Mouse (Mus musculus) embryonic facial prominence, embryonic 15.5 days (tissue): ENCODE measurements around the gene Tes3-ps. TPM values are rescaled to one million over a fixed set of nuclear protein-coding genes. Genes with fewer than 3 reads are reported as not detected.

Experiments used
- ATAC-seq: fragments of 200-750 bp; cut with Nextera tagmentation; 2 replicates; pipeline ENCODE4 v1.8.0; 2017; ENCODE audit warnings: low read depth, moderate TSS enrichment; ENCODE audit not compliant: insufficient number of reproducible peaks, low FRiP score, low TSS enrichment
- H3K27ac ChIP-seq: fragments of 300-500 bp; sonication (generic); replicated peaks from 2 replicates; pipeline ENCODE4 v1.5.1; 2015; ENCODE audit warnings: mild to moderate bottlenecking, inconsistent platforms
- H3K27me3 ChIP-seq: fragments of 300-500 bp; sonication (generic); 2 replicates; pipeline ENCODE4 v1.6.1; 2015; ENCODE audit warnings: inconsistent platforms
- H3K36me3 ChIP-seq: fragments of 300-500 bp; sonication (generic); 2 replicates; pipeline ENCODE4 v1.6.1; 2015; ENCODE audit warnings: mild to moderate bottlenecking, inconsistent platforms
- H3K4me1 ChIP-seq: fragments of 300-500 bp; sonication (generic); 2 replicates; pipeline ENCODE4 v1.6.1; 2015; ENCODE audit warnings: inconsistent platforms
- H3K4me2 ChIP-seq: fragments of 300-500 bp; sonication (generic); replicated peaks from 2 replicates; pipeline ENCODE4 v1.6.1; 2015; ENCODE audit warnings: mild to moderate bottlenecking, inconsistent platforms
- H3K4me3 ChIP-seq: fragments of 300-500 bp; sonication (generic); replicated peaks from 2 replicates; pipeline ENCODE4 v1.5.1; 2015; ENCODE audit warnings: mild to moderate bottlenecking, inconsistent platforms
- H3K9ac ChIP-seq: fragments of 300-500 bp; sonication (generic); 2 replicates; pipeline ENCODE4 v1.6.1; 2015; ENCODE audit warnings: inconsistent platforms
- H3K9me3 ChIP-seq: fragments of 300-500 bp; sonication (generic); replicated peaks from 2 replicates; pipeline ENCODE4 v1.6.1; 2016; ENCODE audit warnings: inconsistent platforms
- WGBS: fragments of 180-500 bp; shearing (Covaris S2); methylation state at CpG from one replicate; pipeline ENCODE4 v1.1.7; 2015; 5-methylcytosine and 5-hydroxymethylcytosine counted together
- polyA plus RNA-seq: library from polyadenylated mRNA; unstranded; fragments of >200 nt; fragmentation: Nextera tagmentation; extraction: Ambion mirVana; gene quantifications from 2 replicates; pipeline ENCODE4 v1.2.1, GENCODE M21; 2015

Tes3-ps gene
- 0.79 and 1.7 TPM in 2 replicates for polyA plus RNA-seq

DNA sequence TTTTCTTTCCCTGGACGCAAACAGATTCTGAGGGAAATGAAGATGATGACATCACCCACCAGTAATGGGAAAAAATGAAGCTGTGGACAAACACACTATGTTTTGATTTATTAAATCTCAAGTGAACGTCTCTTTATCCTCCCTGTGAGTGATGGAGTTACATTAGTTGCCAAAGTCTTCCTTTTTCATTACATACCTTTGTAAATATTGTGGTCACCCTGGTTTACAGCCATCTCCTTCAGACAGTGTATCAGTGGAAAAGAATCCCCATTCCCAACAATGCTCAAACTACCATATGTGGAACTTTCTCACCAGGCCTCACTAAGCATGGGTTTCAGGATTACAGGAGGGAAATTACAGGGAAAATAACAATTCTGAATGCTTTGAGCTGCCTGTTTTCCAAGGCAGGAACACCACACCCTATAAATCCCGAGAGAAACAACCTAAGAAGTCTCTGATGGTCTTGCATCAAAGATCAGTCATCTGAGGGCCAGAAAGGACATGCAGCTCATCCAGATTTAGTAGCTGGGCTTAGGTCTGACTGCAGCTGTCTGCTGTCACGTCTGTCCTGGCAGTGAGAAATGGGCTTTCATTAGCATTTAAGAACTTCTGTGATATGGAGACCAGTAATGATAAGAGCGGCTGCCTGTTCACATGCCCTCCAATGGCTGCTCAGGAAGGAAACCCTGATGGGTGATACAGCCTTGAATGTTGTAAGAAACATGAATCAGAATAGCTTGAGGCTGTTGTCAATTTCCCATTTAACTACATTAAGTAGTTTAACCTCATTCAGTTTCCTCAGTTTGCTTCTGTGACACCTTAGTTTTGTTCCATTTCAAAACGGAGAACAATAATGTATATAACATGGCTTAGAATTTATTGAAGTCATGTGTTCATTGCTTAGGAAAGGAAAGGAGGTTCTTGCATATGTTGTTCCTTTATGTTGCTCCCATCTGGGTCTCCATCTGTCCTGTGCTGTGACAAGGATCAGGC, at the start of gene Tes3-ps:
TSS of gene Tes3-ps (plus strand) at position 943 of the 993 bp plus-strand sequence.
- peak within 1 kb of the TSS; percentile 60 for H3K27ac ChIP-seq
- 52% methylated on average over 6 of the region's 6 CpGs for WGBS
- H3K4me3 ChIP-seq: no peak within 1 kb of the TSS
- H3K4me2 ChIP-seq: no peak within 1 kb of the TSS
- no peaks in the 10 kb centered on the region for H3K36me3 ChIP-seq
- H3K9ac ChIP-seq: no peak within 1 kb of the TSS
- H3K4me1 ChIP-seq: 0 out of 2 replicates have a peak, but pooled peaks cover 5% of the 10 kb centered on the region
- no peaks in the 10 kb centered on the region for H3K9me3 ChIP-seq
- no peak for ATAC-seq
- H3K27me3 ChIP-seq: no peaks in the 10 kb centered on the region

DNA sequence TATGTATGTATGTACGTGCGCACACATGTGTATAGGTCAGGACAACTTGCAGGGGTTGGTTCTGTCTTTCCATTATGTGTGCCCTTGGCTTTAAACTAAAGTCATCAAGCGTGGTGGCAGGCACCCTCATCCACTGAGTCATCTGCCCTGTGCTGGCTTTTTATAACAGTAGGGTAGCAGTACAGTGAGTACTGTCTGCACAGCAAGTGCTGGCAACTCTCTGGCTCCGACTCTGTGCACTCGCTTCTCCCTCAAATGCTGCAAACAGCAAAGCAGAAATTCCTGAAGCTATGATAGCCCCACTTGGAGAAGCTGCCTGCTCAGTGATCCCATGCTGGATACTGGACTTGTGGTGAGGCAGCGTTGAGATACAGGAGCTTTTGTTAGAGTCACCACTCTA, 48.7 kb upstream of the Tes3-ps start:
- Histone ChIP-seq H3K4me1 (no peaks in the 10 kb centered on the region), H3K27me3 (no peaks in the 10 kb centered on the region), H3K9me3 (no peaks in the 10 kb centered on the region), H3K4me3 (no peak overlapping the region), H3K36me3 (peaks cover 45% of the 10 kb centered on the region), H3K9ac (no peak overlapping the region), H3K27ac (no peak overlapping the region), H3K4me2 (no peak overlapping the region)
- WGBS: 94% methylated on average over 6 of the region's 6 CpGs
- no peak for ATAC-seq

DNA sequence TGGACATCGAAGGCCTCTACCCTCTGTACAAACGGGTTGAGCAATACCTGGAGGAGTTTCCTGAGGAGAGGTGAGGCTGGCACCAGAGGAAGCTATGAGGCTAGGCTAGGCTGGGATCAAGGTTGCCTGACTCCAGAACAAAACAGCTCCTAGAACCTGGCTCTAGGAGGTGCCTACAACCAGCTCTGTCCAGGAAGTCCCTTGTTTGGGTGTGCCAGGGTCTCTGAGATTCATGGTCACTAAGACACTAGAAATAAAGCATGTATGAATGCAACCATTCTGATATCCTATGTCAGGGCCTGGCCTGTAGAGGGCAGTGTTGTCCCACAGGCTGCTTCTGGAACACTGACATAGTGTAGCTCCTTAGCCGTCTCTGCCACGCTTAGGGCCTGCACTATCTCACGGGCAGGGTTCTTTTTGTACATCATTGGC, 43.8 kb upstream of the Tes3-ps start:
- Histone ChIP-seq H3K4me2 (no peak overlapping the region), H3K9ac (no peak overlapping the region), H3K27ac (peak overlapping the region; percentile 51; the same call in 1 of the 2 replicates), H3K4me1 (no peaks in the 10 kb centered on the region), H3K4me3 (no peak overlapping the region), H3K27me3 (no peaks in the 10 kb centered on the region), H3K9me3 (no peaks in the 10 kb centered on the region), H3K36me3 (peaks cover 42% of the 10 kb centered on the region)
- peak; percentile 82 for ATAC-seq
- WGBS: 40% methylated on average over 5 of the region's 5 CpGs

DNA sequence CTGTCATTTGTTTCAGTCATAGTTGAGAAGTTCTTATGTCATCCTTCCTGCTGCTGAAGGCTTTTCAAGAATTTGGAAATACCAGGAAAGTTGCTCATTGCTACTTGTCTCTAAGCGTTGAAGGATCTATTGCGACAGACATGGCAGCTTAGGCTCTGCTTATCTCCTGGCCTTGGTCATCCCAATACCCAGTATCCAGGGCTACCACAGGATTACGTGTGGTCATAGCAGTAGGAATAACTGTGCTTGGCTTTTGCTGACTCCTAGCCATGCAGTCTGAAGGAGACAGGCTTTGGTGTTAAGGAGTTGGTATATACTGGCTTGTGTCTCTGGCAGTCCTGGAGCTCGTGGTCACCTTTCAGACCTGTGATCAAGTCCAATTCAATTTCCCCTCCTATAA, 32.8 kb upstream of the Tes3-ps start:
- WGBS: 84% methylated on average over 4 of the region's 4 CpGs
- Histone ChIP-seq H3K4me1 (no peaks in the 10 kb centered on the region), H3K9me3 (no peaks in the 10 kb centered on the region), H3K4me2 (no peak overlapping the region), H3K27me3 (no peaks in the 10 kb centered on the region), H3K4me3 (no peak overlapping the region), H3K36me3 (peaks cover 33% of the 10 kb centered on the region), H3K27ac (peak overlapping the region; percentile 45; the same call in 1 of the 2 replicates), H3K9ac (no peak overlapping the region)
- ATAC-seq: no peak

DNA sequence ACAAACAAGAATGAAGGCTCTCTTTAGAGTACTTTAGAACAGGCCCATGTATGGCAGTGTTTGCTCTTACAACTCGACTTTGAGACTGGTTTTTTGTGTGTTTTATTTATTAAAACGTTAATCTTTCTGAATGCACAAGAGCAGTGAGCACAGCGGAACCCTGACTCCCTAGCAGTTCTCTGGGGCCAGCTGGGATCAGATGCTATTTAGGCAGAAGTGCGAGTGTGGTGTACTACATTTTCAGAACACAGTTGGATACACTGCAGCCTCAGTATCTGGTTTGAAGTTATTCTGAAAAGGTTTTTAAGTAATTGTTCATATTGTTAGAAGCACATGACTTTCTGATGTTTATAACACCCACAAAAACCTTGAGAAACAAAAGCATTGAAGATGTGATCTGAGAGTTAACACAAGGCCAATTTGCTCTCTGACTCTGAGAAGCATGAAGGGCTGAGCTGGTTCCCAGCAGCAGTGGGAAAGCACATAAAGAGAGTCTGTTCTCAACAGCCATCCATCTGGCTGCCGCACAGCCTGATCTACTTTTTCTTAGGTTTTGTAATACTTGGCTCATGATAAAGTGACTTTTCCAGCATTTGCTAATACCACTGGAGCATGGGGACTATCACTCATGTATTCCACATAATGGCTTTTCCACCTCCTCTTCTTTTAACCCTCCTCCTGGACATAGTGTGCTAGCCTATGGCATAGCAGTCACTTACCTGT, 32.3 kb upstream of the Tes3-ps start:
- 0 out of 2 replicates have a peak, but pooled peaks cover 4% of the 10 kb centered on the region for H3K4me1 ChIP-seq
- H3K36me3 ChIP-seq: peaks cover 37% of the 10 kb centered on the region
- no peaks in the 10 kb centered on the region for H3K9me3 ChIP-seq
- no peak overlapping the region for H3K9ac ChIP-seq
- no peaks in the 10 kb centered on the region for H3K27me3 ChIP-seq
- ATAC-seq: no peak
- H3K27ac ChIP-seq: peak overlapping the region; percentile 45
- no peak overlapping the region for H3K4me2 ChIP-seq
- H3K4me3 ChIP-seq: no peak overlapping the region
- WGBS: 71% methylated on average over 5 of the region's 5 CpGs

DNA sequence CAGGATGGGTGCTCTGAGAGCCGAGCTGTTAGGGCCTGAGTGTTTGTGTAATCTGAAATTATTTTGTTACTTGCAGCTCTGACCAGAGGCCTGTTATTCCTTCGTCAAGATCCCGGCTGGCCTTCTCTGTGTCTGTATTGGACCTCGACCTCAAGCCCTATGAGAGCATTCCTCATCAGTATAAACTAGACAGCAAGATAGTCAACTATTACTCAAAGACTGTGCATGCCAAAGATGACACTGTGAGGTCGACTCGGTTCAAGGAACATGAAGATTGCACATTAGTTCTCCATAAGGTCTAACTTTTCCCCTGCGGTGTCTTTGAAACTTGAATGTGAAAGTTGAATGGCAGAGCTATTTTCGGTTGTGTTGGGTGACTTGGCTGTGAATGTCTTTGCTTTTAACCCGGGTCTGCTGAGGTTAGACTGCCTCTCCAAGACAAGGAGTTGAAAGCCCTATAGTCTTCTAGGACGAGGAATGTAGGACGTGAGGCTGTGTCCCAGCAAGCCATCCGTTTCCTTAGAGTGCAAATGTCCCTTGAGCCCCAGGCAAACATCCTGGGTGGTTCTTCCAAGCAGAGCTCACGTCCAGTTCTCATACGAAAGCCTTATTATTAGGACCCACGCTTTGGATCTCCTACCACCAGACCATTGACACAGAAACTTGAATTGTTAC, 31.5 kb upstream of the Tes3-ps start:
- no peak overlapping the region for H3K9ac ChIP-seq
- ATAC-seq: no peak
- no peak overlapping the region for H3K4me2 ChIP-seq
- no peaks in the 10 kb centered on the region for H3K27me3 ChIP-seq
- H3K36me3 ChIP-seq: peaks cover 37% of the 10 kb centered on the region
- 0 out of 2 replicates have a peak, but pooled peaks cover 5% of the 10 kb centered on the region for H3K4me1 ChIP-seq
- 0 out of 2 replicates have a peak overlapping the region, but pooled peaks have one; percentile 45 for H3K27ac ChIP-seq
- WGBS: 85% methylated on average over 15 of the region's 15 CpGs
- no peaks in the 10 kb centered on the region for H3K9me3 ChIP-seq
- H3K4me3 ChIP-seq: no peak overlapping the region

DNA sequence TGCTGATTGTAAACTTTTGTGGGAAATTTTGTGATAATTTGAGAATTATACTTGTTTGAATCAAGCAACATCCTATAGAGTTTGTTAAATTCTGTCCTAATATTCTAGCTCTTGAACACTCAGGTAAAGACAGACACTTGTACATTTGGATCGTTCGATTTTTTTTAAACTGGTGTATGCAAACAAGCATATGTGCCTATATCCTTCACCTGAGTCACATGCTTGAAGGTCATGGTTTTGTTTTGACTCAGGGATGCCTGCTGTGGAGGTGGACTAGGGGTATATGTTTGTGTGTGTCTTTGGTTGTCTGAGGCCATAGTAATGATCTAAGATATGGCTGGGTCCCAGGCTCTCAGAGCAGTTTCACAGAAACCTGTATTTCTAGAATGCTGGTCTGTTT, 30.2 kb upstream of the Tes3-ps start:
- Histone ChIP-seq H3K27ac (no peak overlapping the region), H3K4me2 (no peak overlapping the region), H3K36me3 (peaks cover 33% of the 10 kb centered on the region), H3K4me1 (peaks cover 18% of the 10 kb centered on the region), H3K9me3 (no peaks in the 10 kb centered on the region), H3K4me3 (no peak overlapping the region), H3K9ac (no peak overlapping the region), H3K27me3 (no peaks in the 10 kb centered on the region)
- WGBS: 98% methylated on average over 2 of the region's 2 CpGs
- no peak for ATAC-seq

DNA sequence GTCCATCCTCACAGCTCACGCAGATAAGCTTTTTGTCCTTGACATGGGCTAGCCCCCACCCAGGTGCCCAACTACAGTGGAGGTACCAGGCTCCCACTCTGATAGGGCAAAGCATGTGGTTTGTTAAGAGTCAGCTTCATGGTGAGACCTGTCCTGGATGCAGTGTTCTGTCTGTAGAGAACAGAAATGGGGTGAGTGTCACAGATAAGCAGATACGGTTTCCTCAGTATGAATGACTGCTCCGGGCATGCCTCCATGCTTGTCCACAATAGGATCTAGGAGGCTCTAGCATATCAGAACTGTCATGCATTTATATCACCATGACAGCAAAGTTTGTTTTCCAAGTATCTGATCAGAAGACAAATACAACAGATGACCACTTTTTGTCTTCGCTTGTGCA, 27.2 kb upstream of the Tes3-ps start:
- 91% methylated on average over 4 of the region's 4 CpGs for WGBS
- Histone ChIP-seq H3K27ac (peak overlapping the region; percentile 91), H3K4me2 (no peak overlapping the region), H3K9ac (no peak overlapping the region), H3K27me3 (no peaks in the 10 kb centered on the region), H3K36me3 (peaks cover 25% of the 10 kb centered on the region), H3K4me1 (peaks cover 19% of the 10 kb centered on the region), H3K4me3 (no peak overlapping the region), H3K9me3 (no peaks in the 10 kb centered on the region)
- no peak for ATAC-seq

DNA sequence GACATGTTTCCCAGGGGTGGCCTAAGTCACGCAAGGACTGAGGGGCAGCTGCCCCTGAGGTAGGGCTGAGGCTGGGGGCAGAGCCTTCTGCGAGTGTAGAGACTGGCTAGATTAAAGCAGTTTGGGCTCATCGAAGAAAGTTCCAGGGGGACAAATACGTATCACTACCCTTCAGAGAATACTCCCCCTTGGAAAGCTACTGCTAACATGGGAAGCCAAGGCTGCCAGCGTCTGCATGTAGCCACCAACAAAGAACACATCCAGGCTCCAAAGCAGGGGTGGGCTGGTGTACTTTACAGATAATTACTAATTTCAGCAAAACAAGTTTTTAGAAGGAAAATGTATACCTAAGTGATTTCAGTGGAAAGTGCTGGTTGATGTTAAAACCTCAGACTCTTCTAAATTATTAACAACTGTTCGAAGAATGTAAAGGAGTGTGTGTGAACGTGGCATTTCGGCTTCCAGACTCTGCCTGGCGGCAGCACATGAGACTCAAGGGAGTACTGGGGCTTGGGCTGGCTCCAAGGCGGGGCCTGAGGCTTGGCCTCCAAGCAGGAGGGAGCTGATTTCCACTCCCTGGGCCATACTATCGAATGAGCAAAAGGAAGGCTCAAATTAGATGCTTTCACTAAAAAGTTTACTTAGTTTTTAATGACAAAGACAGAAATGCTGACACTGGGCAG, 26.6 kb upstream of the Tes3-ps start:
- peak; percentile 88 for ATAC-seq
- Histone ChIP-seq H3K27ac (peak overlapping the region; percentile 91), H3K27me3 (no peaks in the 10 kb centered on the region), H3K36me3 (peaks cover 23% of the 10 kb centered on the region), H3K4me3 (no peak overlapping the region), H3K9ac (no peak overlapping the region), H3K4me1 (peaks cover 23% of the 10 kb centered on the region), H3K9me3 (no peaks in the 10 kb centered on the region), H3K4me2 (no peak overlapping the region)
- WGBS: 27% methylated on average over 11 of the region's 11 CpGs

DNA sequence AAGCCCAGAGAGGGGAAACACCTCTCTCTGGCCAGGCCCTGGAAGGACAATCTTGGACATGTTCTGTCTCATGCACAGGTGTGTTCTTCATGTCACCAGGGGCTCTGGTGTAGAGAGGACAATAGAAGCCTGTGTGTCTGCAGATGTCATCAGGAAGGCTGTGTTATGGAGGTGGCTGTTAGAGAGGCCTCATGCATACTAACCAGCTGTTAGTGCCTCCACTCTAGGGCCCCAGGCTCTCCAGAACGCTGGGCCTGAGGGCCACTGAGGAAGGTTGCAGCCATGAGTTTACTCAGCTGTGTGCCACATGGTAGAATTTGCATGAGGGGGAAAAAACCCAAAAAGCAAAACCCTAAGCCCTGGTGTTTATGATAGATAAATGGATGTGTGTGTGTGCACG, 25.5 kb upstream of the Tes3-ps start:
- no peak overlapping the region for H3K9ac ChIP-seq
- H3K27ac ChIP-seq: peak overlapping the region; percentile 91
- H3K4me1 ChIP-seq: peaks cover 23% of the 10 kb centered on the region
- H3K27me3 ChIP-seq: no peaks in the 10 kb centered on the region
- WGBS: 36% methylated on average over 2 of the region's 2 CpGs
- no peak overlapping the region for H3K4me3 ChIP-seq
- no peak overlapping the region for H3K4me2 ChIP-seq
- ATAC-seq: no peak
- H3K36me3 ChIP-seq: peaks cover 17% of the 10 kb centered on the region
- no peaks in the 10 kb centered on the region for H3K9me3 ChIP-seq
